Mouse (Mus musculus) cerebellum, adult 11-12 months (tissue): ENCODE results near the gene Rap1gap2.

Experiments used
- DNase-seq: peaks from one replicate; pipeline ENCODE4 v3.0.0; 2022

Rap1gap2 gene

GRCm38 (mm10) chr11:74532401-74532800, 78.3 kb downstream of the Rap1gap2 start:
- no peak for DNase-seq

GRCm38 (mm10) chr11:74531725-74532124, 79.0 kb downstream of the Rap1gap2 start:
- DNase-seq: no peak

- DNase-seq: no peak
Observed at GRCm38 (mm10) chr11:74529803-74530202, 80.9 kb downstream of the Rap1gap2 start.

DNA sequence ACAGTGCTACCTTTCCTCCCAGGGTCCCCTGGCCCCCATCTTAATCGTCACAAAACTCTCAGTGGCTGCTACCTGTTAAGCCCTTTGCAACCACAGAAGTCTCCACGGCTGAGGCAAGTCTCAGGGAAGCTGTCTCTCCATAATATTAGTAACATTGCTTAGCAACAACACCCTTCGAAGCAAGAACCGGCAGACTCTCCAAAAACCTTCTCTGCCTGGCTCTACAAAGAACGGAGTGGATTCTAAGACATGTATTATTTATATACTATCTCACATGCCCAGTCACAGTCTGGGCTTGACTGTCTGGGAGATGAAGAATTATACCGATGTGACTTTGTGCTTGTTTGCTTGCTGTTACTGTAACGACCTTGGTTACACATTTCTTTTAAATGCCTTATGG, 83.2 kb downstream of the Rap1gap2 start:
- no peak for DNase-seq

DNA sequence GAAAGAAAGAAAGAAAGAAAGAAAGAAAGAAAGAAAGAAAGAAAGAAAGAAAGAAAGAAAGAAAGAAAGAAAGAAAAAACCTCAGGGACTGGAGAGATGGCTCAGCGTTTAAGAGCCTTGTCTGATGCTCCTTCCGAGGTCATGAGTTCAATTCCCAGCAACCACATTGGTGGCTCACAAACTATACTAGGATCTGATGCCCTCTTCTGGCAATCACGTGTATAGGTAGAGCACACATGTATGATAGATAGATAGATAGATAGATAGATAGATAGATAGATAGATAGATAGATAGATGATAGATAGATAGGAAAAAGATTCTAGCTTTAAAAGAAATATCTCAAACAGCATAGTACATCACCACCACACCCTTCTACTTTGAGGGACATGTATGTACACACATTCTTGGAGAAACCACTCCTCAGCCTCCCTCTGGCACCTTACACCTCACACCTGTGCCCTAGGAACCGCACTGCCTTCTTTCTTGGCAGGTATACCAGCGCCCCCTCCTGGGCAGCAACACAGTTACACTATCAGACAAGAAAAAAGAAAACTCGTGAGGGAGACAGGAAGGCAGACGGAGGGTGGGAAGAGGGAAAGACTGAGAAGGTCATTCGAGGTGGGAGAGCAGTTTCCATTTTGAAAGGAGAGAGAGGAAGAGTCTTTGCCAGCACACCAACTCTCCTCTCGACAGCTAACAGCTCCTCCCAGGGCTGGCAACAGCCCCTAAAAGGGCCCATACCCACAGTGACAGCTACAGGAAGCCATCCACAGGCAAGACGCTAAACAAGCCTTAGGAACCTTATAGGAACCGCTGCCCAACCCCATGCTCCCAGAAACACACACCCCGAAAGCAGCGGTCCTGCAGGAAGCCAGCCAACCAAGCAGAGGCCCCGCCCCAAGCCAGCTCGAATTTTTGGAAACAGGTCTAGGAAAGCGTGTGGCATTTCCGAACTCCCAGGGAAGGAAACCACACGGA, 84.2 kb downstream of the Rap1gap2 start:
- no peak for DNase-seq

DNA sequence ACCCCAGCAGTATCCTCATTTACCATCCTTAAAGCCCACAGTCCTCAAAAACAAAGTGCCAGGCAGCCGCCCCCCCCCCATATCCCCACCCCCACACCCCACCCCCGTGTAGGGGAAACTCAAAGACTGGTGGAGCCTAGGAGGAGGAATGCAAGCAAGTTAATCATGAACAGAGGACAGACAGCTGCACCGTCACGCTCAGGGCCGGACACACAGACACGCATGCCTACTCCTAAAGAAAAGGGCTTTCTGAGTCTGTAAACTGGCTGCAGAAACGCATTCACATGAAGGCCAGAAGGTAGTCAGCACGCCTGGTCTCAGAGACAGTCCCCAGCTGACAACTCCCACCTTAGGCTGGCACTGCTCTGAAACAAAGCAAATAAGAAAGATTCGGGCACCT, 85.1 kb downstream of the Rap1gap2 start:
- DNase-seq: no peak

GRCm38 (mm10) chr11:74525205-74525604, 85.5 kb downstream of the Rap1gap2 start:
- DNase-seq: no peak

- DNase-seq: no peak
Observed at GRCm38 (mm10) chr11:74524050-74524965, 86.4 kb downstream of the Rap1gap2 start.

DNA sequence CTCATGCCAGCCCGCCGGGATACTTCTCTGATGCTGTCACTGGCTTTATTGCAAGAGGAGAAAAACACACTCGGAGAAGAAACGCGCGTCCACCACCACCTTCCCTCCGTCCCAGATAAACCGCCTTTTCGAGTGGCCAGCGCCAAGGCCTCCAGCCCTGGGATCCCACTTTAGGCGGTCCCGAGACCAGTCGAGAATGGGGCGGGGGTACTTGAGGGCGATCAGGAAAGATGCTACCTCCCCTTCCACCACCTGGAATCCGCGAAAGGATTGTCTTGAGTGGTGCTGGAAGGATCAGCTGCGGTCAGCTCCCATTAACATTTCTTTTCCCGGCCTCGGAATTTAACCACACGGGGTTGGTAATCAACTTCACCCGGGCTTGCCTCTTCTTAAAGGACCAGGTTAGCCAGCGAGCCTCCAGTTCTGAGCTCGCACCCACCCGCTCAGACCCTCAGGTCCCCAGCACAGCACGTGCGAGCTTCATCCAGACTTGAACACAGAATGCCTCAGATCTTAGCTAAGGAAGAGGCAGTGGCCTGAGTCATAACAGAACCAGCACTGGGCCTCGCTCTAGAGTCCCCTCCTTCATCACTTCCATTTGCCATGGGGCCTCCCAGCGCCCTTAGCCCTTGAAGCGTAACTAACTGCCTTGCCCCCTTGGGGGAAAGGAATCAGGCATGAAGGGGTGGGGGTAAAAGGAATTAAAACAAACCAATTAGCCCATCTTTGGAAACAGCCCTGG, 87.3 kb downstream of the Rap1gap2 start:
- no peak for DNase-seq

GRCm38 (mm10) chr11:74522487-74523209, 88.1 kb downstream of the Rap1gap2 start:
- no peak for DNase-seq

DNA sequence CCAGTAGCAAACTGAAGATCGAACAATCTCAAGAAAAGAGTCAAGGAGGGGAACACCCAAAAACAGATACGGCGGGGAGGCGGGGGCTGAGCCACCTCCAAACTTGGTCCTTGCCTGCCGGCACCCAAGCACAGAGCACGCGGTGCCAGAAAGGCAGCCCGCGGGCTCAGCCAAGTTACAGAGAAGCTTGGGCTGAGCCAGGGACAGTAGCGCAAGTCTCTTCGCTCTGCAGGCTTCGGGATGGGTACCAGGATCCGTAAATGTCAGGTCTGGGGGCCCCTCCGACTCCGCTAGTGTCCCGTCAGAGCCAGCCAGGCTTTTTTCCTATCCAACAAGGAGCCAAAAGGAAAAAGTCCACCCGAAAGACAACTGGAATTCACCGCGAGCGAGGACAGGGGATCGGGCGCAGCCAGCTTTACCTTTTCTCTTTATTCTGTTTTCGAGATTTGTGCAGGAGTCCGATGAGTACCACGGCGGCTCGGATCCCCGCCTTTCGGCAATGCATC, 88.7 kb downstream of the Rap1gap2 start:
- DNase-seq: no peak

- DNase-seq: no peak
Observed at GRCm38 (mm10) chr11:74520201-74520600, 90.5 kb downstream of the Rap1gap2 start.

GRCm38 (mm10) chr11:74516112-74516511, 94.6 kb downstream of the Rap1gap2 start:
- peak; percentile 84 for DNase-seq

GRCm38 (mm10) chr11:74515046-74515445, 95.7 kb downstream of the Rap1gap2 start:
- DNase-seq: no peak

- DNase-seq: no peak
Observed at GRCm38 (mm10) chr11:74512595-74512994, 98.1 kb downstream of the Rap1gap2 start.

GRCm38 (mm10) chr11:74506275-74506674, 104.4 kb downstream of the Rap1gap2 start:
- no peak for DNase-seq

DNA sequence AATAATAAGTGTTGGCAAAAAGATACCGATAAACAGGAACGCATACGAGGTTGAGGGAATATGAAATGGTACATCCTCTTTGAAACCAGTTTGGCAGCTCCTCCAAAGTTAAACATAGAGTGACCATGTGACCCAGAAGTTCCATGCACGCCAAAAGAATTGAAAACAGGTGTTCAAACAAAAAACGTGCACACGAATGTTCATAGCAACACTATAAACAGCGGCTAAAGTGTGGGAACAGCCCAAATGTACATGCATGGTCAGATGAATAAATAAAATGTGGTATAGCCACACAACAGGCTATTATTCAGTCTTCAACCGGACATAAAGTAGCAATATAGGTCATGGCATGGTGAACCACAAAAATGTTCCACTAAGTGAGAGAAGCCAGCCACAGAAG, 108.2 kb downstream of the Rap1gap2 start:
- no peak for DNase-seq

- no peak for DNase-seq
Observed at GRCm38 (mm10) chr11:74501989-74502388, 108.7 kb downstream of the Rap1gap2 start.

DNA sequence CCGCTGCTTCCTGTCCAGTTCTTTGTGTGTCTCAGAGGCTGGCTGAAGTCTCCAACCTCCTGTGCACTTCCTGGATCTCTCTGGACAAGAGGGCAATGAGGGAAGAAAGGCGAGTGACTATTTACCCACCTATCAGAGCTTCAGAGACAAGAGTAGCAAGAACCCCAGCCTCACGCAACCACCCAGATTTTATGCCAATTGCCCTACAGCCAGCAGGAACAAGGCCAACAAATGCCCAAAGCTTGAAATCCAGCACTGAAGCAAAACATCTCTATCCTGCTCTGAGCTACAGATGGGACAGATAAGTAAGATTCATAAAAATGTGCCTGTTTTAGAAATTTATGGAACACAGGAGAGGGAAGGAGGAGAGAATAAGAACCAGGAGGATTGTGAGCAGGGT, 109.7 kb downstream of the Rap1gap2 start:
- DNase-seq: no peak

DNA sequence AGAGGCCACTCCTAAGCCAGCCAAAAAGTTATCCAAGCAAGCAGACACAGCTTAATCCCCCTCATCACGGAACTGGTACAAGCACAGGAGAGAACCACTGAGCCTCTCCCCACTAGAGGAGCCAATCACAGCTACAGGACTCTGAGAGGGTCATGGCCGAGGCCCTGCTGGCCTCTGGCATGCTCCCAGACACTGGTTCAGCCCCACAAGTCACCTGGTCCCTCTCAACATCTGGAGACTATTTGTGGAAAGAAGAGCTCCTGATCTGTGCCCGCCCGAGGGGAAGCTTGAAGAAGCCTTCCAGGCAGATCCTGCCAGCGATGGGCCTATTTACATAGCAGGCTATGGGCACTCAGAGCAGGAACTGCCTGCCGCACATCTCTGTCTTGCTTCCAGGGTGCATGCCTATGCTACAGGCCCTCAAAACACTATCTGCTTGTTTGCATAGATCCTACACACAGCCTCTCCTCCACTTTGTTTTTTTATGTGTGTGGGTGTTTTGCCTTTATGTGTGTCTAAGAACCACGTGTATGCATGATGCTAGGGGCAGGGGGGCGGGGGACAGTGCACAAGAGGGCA, 111.1 kb downstream of the Rap1gap2 start:
- no peak for DNase-seq

DNA sequence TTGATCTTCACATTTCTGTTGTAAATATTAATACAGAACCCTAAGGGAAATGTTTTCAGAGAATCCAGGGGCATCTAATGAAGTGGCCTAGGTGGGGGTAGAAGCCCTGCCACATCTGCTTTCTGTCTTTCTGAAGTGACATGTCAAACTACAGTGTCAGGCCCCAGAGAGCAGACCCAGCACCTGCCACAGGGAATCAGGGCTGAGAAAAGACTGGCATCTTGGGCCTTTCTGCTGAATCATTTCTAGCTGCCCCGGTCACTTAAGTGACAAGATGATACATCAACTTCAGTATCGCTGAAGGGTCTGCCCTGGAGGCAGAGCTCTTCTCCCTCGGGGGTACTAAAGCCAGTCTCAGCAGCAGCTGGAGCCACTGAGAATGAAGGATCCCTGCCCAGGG, 111.7 kb downstream of the Rap1gap2 start:
- no peak for DNase-seq

DNA sequence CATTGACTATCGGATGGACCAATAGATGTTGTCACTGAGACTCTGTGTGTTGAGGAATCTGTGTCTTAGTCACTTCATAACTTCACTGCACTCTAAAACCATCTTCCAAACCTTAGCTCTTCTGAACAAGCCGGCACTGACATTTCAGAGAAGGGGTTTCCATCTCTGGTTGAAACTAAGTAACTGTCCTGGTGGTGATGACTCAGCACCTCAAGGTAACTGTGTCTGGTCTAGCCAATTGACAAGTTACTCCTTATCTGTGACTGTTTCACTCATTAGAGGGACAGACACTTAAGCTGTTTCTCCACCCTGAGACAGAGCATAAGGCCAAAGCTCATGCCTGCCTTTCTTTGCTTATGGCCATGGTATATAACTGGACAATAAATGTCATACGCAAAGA, 114.1 kb downstream of the Rap1gap2 start:
- DNase-seq: no peak
